Mouse (Mus musculus): ENCODE results near the gene 4930438A08Rik.

4930438A08Rik gene

DNA sequence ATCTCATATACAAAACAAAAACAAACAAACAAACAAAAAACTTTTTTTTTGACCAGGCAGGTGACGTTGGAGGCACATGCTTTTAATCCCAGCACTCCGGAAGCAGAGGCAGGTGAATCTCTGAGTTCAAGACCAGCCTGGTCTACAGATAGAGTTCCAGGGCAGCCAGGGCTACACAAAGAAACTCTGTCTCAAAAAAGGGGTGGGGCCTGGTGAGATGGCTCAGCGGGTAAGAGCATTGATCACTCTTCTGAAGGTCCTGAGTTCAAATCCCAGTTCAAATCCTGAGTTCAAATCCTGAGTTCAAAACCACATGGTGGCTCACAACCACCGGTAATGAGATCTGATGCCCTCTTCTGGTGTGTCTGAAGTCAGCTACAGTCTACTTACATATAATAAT is 12.8 kb upstream of the 4930438A08Rik start:
- CTCF ChIA-PET = interaction anchor here in 2 of 4 experiments (0.6 kb wide), 2 partner anchors 39 to 667 kb away, joined by 3 to 4 read pairs; no protein-coding TSS in a partner anchor
- POLR2A ChIA-PET = interaction anchor here in 1 of 4 experiments (1.6 kb wide), 1 partner anchor 22 kb away, joined by 3 read pairs; no protein-coding TSS in a partner anchor

DNA sequence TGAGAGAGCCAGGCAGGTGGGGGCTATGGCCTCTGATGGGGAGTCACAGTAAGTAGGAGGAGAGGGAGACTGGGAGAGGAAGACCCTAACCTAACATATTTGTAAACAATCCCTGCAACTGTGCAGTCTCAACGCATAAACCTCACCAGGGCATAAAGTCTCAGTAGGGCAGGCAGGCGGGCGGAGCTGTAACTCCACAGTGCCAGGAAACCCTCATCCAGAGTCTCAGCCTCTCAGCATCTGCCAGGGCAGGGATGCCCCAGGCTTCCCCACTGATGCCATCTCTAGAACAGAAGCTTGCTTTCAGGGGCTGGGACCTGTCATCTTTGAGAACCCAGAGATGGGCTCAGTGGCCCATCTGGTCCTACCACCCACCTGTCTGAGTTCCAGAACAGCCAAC is 12.3 kb upstream of the 4930438A08Rik start:
- POLR2A ChIA-PET = interaction anchor here in 1 of 4 experiments (1.6 kb wide), 1 partner anchor 22 kb away, joined by 3 read pairs; no protein-coding TSS in a partner anchor
- CTCF ChIA-PET = interaction anchor here in 3 of 4 experiments (0.6 to 1.1 kb wide), 3 partner anchors 38 to 667 kb away, joined by 3 to 4 read pairs (median 4); no protein-coding TSS in a partner anchor

DNA sequence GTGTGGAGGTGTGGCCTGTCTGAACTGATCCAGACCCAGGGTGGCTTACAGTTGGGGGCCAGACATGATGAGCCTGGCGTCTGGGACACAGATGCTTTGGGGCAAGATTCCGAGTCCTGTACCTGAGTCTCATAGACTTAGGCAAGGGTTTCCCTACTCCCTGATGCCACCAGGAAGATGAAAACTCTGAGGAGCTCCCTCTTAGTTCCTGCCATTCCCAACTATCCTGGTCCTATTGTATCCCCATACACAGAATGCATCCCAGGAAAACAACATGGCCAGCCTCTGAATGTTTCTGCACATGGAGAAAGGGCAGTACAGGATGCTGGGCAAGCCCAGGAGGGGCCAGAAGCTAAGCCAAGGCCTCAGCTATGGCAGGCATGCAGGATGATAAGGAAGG is 11.1 kb upstream of the 4930438A08Rik start:
- POLR2A ChIA-PET = interaction anchor here in 1 of 4 experiments (1.6 kb wide), 1 partner anchor 21 kb away, joined by 3 read pairs; no protein-coding TSS in a partner anchor

DNA sequence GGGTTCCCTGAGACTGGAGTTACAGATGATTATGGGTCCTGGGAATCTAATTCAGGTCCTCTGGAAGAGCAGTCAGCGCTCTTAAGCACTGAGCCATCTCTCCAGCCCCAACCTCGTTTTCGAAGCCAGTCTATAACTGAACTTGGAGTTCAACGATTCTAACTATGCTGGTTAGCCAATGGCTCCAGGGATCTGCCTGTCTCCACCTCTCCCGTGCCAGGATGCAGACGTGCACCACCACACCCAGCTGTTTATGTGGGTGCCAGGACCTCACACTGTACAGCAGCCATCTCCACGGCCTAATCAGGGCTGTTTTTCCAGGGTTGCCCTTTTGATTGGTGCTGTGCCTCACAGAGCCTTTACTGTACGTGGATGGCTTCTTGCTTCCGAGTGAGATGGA is 10.1 kb upstream of the 4930438A08Rik start:
- POLR2A ChIA-PET = no interaction called here
- CTCF ChIA-PET = interaction anchor here in 1 of 4 experiments (0.6 kb wide), 1 partner anchor 49 kb away, joined by 5 read pairs; no protein-coding TSS in a partner anchor

More for the DNA sequence above, 11.1 kb upstream of the 4930438A08Rik start:
- CTCF ChIA-PET = interaction anchor here in 1 of 4 experiments (1.1 kb wide), 1 partner anchor 89 kb away, joined by 4 read pairs; no protein-coding TSS in a partner anchor

DNA sequence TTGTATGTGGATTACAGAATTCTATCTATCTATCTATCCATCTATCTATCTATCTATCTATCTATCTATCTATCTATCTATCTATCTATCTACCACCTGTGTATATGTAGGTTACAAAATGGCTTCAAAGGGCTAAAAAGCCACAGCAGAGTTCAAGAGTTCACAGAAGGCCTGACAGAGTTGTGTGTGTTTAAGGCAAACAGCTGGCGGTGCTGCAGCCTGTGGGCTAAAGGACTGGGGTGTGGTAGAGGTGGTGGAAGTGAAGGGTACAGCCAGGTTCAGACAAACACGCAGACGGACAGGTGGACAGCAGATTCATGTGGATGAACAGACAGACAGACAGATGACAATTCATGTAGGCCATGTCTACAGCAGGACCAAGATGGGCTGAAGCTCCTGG is 6.3 kb upstream of the 4930438A08Rik start:
- CTCF ChIA-PET = interaction anchor here in 1 of 4 experiments (0.5 kb wide), 1 partner anchor 31 kb away, joined by 3 read pairs; no protein-coding TSS in a partner anchor
- POLR2A ChIA-PET = interaction anchor here in 1 of 4 experiments (0.6 kb wide), 1 partner anchor 20 kb away, joined by 4 read pairs; no protein-coding TSS in a partner anchor

DNA sequence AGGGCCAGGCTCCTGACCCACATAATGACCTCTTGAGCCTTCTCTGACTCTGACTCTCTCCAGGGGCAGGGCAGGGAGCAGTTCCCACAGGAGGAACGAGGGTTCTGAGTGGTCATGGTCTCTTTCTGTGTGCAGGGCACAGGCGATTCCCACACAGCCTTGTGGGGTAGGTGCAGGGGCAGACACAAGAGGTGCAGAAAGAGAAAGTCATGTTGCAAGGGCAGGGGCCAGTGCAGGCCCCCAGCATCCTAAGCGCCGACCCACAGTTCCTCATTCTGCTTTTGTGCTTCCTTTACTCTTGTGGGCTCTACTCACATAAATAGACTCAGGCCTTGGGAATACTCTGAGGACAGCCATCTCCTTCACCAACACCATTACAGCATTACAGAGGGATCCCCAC is 1.2 kb downstream of the 4930438A08Rik start:
- CTCF ChIA-PET = no interaction called here
- POLR2A ChIA-PET = no interaction called here

DNA sequence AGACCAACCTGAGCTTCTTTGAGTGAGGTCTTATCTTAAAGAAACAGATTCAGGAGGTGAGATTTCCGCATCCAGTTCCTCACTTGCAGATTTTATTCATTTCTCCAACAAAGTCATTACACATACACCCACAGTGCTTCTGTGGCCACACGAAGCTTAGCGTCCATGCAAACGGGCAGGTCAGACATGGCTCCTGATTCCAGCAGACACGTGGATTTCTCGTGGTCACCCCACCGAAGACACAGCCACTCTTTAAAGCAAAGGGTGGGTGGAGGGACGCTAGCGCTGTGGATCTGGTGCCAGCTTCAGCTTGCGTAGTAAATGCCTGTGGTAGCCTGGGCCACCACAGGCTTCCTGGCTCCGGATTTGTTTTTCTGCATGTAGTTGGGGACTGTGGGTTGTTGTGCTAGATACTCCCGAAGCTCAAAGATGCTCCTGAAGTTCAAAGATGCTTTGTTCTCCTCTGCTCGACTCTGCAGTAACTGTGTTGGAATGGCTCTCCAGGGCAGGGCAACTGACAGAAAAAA is 7.4 kb downstream of the 4930438A08Rik start:
- POLR2A ChIA-PET = no interaction called here
- CTCF ChIA-PET = interaction anchor here in 1 of 4 experiments (0.5 kb wide), 1 partner anchor 645 kb away, joined by 3 read pairs; no protein-coding TSS in a partner anchor

DNA sequence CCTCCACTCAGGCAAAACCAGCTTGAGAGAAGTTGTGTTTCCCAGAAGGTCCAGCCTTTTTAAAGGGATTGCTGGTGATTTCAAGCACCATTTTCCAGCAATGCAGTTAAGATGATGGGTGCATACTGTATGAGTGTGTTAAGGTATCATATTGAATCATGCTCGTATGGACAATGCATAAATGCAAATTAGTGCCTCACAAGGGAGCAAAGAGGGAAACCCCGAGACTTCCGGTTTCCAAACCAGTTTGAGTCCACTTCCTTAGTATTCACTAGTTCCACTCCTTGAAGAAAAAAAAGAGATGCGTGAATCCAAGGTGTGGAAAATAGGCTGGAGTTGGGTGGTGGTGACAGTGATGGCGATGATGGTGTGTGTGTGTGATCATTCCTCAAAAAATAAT is 7.9 kb downstream of the 4930438A08Rik start:
- CTCF ChIA-PET = no interaction called here

DNA sequence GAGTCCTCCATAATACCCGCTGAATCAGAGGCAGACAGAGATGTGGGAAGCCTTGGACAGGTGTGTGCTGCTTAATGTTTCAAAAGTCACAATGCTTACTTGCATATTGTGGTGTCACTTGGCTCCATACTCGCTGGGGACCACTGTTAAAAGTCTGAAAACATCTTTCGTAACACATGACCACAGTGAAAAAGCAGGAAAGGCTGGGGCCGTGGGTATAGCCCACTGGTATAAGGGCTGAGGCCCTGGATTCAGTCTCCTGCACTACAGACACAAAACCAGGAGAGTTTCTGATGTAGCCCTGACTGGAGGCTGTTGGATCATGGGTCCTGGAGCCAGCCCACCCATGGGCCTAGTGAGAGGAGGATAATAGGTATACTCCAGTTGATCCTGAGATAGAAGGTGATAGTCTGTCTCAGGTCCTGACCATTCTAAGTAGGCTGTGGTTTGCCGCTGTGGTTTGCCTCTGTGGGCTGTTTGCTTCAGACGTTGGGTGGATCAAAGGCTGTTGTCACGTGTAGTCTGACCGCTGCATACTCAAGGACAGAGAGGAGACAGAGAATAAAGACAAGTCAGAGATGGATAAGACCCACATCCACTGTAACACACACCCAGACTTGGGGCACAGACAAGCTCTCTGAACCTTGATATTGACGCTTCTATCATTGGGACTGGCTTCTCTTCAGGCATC is 15.5 kb downstream of the 4930438A08Rik start:
- POLR2A ChIA-PET = interaction anchor here in 1 of 4 experiments (1.1 kb wide), 1 partner anchor 12 kb away, joined by 3 read pairs; no protein-coding TSS in a partner anchor
- CTCF ChIA-PET = interaction anchor here in 1 of 4 experiments (1.0 to 1.1 kb wide), 2 partner anchors 51 to 60 kb away, joined by 3 read pairs; no protein-coding TSS in a partner anchor

More for the DNA sequence above, 7.9 kb downstream of the 4930438A08Rik start:
- POLR2A ChIA-PET = no interaction called here

DNA sequence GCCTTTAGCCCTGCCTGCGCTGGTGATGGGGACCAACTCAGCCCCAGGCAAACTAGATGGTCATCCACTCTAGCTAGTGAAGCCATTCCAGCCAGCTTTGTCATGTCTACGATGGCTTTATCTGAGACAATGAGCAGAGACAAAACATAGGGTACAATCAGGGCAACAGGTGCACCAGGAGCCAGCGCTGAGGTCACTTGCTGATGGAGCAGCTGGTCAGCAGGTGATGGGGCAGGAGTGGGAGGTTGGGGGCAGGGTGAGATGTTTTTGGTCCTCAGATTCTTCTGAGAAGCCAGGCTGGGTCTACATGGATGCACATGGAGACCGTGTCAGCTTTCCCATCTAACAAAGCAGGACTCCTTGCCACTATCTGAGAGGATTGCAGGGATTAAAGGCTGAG is 16.2 kb downstream of the 4930438A08Rik start:
- ChIA-PET POLR2A (interaction anchor here in 1 of 4 experiments (1.1 kb wide), 1 partner anchor 11 kb away, joined by 3 read pairs; no protein-coding TSS in a partner anchor), CTCF (interaction anchor here in 1 of 4 experiments (1.1 kb wide), 1 partner anchor 52 kb away, joined by 3 read pairs; no protein-coding TSS in a partner anchor)

DNA sequence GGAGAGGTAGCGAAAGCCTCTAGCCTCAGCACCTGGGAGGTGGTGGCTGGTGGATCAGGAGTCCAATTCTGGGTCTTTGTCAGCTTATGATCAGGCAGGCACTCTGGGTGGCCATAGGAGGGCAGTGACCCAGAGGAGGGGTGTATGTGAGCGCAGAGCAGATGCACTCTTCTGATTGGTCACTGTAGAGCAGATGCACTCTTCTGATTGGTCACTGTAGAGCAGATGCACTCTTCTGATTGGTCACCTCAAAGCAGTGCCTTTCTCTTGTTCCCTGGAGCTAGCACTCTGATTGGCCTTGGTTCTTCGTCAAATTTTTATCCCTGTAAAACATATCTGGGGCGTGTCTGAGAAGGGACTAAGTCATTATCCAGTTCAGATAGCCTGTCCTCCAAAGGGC is 18.2 kb downstream of the 4930438A08Rik start:
- CTCF ChIA-PET = interaction anchor here in 2 of 4 experiments (0.5 to 2.1 kb wide), 3 partner anchors 9 to 153 kb away, joined by 3 to 16 read pairs (median 6); no protein-coding TSS in a partner anchor
- POLR2A ChIA-PET = interaction anchor here in 2 of 4 experiments (0.6 to 1.7 kb wide), 2 partner anchors 9 to 347 kb away, joined by 3 to 4 read pairs; no protein-coding TSS in a partner anchor

DNA sequence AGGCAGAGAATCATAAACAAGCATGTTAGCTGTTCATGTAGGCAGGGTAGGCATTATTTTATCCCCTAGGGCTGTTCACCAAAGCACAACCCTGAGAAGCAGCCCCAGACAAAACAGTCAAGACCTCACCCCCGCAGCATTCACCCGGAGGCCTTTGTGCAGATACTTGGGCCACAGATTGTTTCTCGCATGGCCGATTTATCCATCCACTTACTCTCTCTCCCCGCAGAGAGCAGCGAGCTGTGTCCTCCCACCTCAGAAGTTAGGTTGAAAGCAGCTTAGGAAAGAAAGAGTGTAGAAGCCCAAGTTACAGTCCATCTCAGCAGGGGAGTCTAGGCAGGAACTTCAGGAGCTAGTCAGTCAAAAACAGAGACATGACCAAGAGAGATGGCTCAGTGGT is 22.8 kb downstream of the 4930438A08Rik start:
- ChIA-PET CTCF (interaction anchor here in 1 of 4 experiments (0.6 kb wide), 3 partner anchors 32 to 89 kb away, joined by 3 to 6 read pairs (median 5); no protein-coding TSS in a partner anchor), POLR2A (interaction anchor here in 2 of 4 experiments (0.7 to 1.6 kb wide), 2 partner anchors 10 to 36 kb away, joined by 3 to 5 read pairs; no protein-coding TSS in a partner anchor)

DNA sequence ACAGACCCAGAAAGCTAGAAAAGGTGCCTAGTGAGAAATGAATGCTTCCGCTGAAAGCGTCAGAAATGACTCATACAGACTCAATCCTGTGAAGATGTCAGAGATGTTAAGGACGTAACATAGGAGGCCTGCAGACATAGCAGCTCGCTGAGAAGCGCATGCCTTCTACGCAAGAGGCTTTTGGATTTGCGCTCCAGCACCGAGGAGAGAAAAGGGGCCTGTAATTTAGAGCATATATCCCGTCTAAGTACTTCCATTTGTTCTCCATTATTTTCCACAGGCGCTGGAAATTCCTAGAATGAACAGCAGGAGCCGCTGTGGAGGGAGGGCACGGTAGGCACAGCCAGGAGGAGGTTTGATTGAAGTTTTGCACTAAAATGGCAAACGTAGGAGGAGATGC is 26.5 kb downstream of the 4930438A08Rik start:
- CTCF ChIA-PET = interaction anchor here (0.6 to 2.4 kb wide), 34 partner anchors 8 to 912 kb away, joined by 3 to 16 read pairs (median 4); partner anchors contain the start of genes Sh3bp5l (in 2 of the 4) and Zfp672 (in 2 of the 4)
- POLR2A ChIA-PET = interaction anchor here in 3 of 4 experiments (0.5 to 2.3 kb wide), 11 partner anchors 9 to 62 kb away, joined by 3 to 39 read pairs (median 6); partner anchors contain the start of genes Sh3bp5l (in 3 of the 3) and Zfp672 (in 3 of the 3)

DNA sequence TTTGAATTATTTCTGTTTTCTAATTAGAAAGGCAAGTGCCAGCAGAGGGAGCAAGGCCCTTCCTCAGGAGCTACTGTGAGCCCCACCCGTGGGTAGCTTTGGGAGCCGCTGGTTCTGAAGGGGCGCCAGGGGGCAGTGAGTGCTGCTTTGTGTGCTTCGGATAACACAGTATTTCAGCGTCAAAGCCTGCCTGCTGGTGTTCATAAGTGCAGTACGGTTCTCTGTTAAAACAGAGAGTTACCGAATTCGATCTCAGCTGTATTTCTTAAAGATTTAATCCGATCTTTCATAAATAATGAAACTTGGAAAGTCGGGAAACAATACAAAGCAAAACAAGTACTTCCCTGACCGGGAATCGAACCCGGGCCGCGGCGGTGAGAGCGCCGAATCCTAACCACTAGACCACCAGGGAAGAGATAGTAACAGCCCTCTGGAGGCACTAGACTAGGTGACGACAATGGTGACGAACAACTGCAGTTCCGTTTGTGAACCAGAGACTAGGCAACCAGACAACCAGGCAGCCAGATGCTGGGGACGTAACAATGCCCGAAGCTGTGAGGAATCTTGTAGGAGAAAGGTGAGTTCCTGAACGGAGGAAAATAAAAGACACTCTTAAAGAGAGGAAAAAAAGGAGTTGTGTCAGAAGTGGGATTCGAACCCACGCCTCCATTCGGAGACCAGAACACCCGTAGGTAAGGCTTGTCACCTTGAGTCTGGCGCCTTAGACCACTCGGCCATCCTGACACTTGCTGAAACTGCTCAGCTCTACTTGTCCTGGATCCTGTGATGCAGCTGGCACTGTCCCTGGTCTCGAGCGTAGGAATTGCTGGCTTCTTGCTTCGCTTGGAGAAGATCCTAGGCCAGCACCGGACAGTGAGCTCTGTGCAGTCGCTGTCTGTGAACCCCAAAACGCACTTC is 27.5 kb downstream of the 4930438A08Rik start:
- POLR2A ChIA-PET = interaction anchor here in 3 of 4 experiments (0.5 to 2.3 kb wide), 19 partner anchors 10 to 450 kb away, joined by 3 to 39 read pairs (median 3); partner anchors contain the start of genes Sh3bp5l (in 3 of the 3), Zfp672 (in 3 of the 3) and Cnot8 (in 1 of the 3)
- CTCF ChIA-PET = interaction anchor here (0.6 to 2.4 kb wide), 44 partner anchors 9 to 911 kb away, joined by 3 to 16 read pairs (median 4); partner anchors contain the start of genes Sh3bp5l (in 3 of the 4), Zfp672 (in 3 of the 4) and Fam183b (in 1 of the 4)

DNA sequence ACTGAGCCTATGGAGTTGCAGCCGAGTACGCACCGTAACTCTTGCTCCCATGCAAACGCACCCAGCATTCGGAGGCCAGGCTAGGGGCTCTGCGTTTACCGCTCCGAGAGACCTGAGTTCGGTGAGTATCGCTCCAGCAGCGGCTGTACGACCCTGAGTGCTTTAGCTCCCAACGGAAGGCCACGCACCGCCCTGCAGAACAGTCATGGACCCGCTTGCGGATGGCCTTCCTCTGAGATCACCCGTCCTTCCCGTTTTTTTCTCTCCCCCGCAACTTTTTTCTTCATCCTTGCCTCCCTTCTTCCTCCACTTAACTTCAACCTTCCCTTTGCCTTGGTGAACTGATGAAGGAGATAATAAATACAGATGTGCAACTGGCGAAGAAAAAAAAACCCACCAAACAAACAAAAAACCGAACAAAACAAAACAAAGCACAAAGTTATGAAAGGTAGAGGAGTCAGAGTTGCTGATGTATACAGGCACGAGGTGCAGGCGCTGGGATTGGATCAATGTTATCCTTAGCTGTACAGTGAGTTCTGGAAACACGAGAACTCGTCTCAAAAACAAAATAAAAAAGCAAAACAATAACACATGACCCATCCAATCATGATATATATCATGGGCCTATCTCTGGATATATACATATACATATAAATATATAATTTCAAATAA is 28.3 kb downstream of the 4930438A08Rik start:
- POLR2A ChIA-PET = interaction anchor here in 3 of 4 experiments (0.6 to 2.3 kb wide), 12 partner anchors 10 to 699 kb away, joined by 3 to 39 read pairs (median 6); partner anchors contain the start of genes Sh3bp5l (in 3 of the 3) and Zfp672 (in 3 of the 3)
- CTCF ChIA-PET = interaction anchor here in 3 of 4 experiments (0.6 to 2.4 kb wide), 15 partner anchors 13 to 736 kb away, joined by 3 to 13 read pairs (median 4); partner anchors contain the start of genes Sh3bp5l (in 2 of the 3), Zfp672 (in 2 of the 3) and Fam183b (in 1 of the 3)

DNA sequence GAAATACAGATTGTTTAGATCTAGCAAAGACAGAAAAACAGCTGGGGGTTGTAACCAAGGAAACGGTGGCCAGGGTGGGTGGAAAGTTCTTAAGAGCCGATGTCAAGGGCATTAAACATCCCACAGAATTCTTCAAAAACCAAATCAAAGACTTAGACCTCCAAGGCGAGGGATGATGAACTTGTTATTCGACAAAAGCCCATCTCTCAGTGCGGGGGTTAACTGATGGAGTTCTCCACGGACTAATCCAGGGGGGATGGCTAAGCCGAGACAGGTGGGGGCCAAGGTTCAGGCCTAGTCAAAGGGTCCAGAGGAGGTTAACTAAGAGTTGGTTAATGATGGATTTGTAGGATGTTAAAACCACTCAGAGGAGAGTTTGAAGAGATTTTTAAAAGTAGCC is 29.0 kb downstream of the 4930438A08Rik start:
- POLR2A ChIA-PET = interaction anchor here in 2 of 4 experiments (0.6 to 2.3 kb wide), 5 partner anchors 13 to 698 kb away, joined by 3 to 15 read pairs (median 8); partner anchors contain the start of genes Sh3bp5l (in 1 of the 2) and Zfp672 (in 1 of the 2)
- CTCF ChIA-PET = interaction anchor here in 1 of 4 experiments (2.4 kb wide), 1 partner anchor 64 kb away, joined by 12 read pairs; no protein-coding TSS in a partner anchor
